Mouse (Mus musculus) heart, adult 2 months (tissue): ENCODE measurements at regions not wholly inside any gene's neighbourhood (a gene's known extent, or its start where the extent isn't known, plus 50 kb on each side); places are given as distances from the start of the nearest gene placed in this dataset.

ENCODE experiments used
- DNase-seq, 2 experiments: peaks; one replicate each; pipeline ENCODE4 v3.0.0; 2021
- H3K27ac ChIP-seq: fragments of 200-600 bp; 2 replicates; pipeline ENCODE4 v1.8.1; 2022
- H3K27me3 ChIP-seq: fragments of 200-500 bp; 2 replicates; pipeline ENCODE4 v1.6.1; 2012; ENCODE audit warnings: mild to moderate bottlenecking, low read length, inconsistent platforms, mixed read lengths; ENCODE audit not compliant: control insufficient read depth, insufficient read depth
- H3K36me3 ChIP-seq: fragments of 200-500 bp; 2 replicates; pipeline ENCODE4 v1.6.1; 2012; ENCODE audit warnings: low read length, inconsistent platforms; ENCODE audit not compliant: control insufficient read depth, insufficient read depth
- H3K4me1 ChIP-seq: fragments of 200-500 bp; 2 replicates; pipeline ENCODE4 v1.6.1; 2011; ENCODE audit warnings: low read length; ENCODE audit not compliant: control insufficient read depth, insufficient read depth
- H3K4me3 ChIP-seq: fragments of 200-600 bp; 2 replicates; pipeline ENCODE4 v1.8.1; 2022
- H3K79me2 ChIP-seq: fragments of 200-500 bp; replicated peaks from 2 replicates; pipeline ENCODE4 v1.6.1; 2012; ENCODE audit warnings: mild to moderate bottlenecking, inconsistent platforms, low read length, moderate library complexity, mixed read lengths; ENCODE audit not compliant: control insufficient read depth, insufficient read depth
- H3K9ac ChIP-seq: fragments of 200-500 bp; 2 replicates; pipeline ENCODE4 v1.6.1; 2012; ENCODE audit warnings: low read depth, mild to moderate bottlenecking, control low read depth, inconsistent platforms, low read length, mixed read lengths
- CTCF ChIP-seq: fragments of 200-600 bp; IDR thresholded peaks from 2 replicates; pipeline ENCODE4 v1.8.1; 2022; ENCODE audit warnings: antibody characterized with exemption, mild to moderate bottlenecking, moderate library complexity
- EP300 ChIP-seq: fragments of 200-500 bp; IDR thresholded peaks from 2 replicates; pipeline ENCODE4 v1.6.1; 2011; ENCODE audit warnings: low read depth, low read length, control low read depth; ENCODE audit not compliant: insufficient read depth
- POLR2A ChIP-seq: fragments of 200-500 bp; IDR thresholded peaks from 2 replicates; pipeline ENCODE4 v1.6.1; 2011; ENCODE audit warnings: mild to moderate bottlenecking, low read depth, low read length, control low read depth; ENCODE audit not compliant: insufficient read depth
- WGBS: fragments of 180-500 bp; shearing (Covaris S2); methylation state at CpG from one replicate; pipeline ENCODE4 v1.1.7; 2018; 5-methylcytosine and 5-hydroxymethylcytosine counted together
- intact Hi-C: fragments of 180-260 bp; cut with DNase I; formaldehyde crosslinking; loops from one replicate; pipeline ENCODE4 v1.15.1; 2025

DNA sequence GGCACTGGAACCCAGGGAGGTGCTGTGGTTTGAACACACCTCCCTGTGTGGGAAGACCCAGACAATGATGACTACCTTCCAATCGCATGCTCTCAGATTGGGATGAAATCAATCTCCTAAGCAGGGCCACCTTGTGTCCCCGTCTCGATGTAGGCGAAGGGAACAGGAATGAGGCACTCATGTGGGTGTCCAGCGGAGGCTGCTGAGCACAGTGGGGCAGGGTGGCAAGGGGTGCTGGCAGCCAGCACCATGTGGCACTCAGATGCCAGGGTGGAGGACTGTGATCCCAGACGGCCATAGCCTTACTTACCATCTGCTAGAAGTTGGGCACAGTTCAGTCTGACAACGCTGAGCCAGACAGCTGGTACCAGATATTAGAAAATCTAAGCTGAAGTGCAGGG, 137.2 kb upstream of the Sox11 start:
- H3K4me3 ChIP-seq, result no peak overlapping the region
- intact Hi-C loops, result no loop called here
- no peaks in the 10 kb centered on the region for H3K27me3 ChIP-seq
- TF ChIP-seq EP300 (no peak), CTCF (no peak), POLR2A (no peak)
- H3K9ac ChIP-seq, result no peak overlapping the region
- 88% methylated on average over 7 of the region's 7 CpGs for WGBS
- H3K4me1 ChIP-seq, result no peaks in the 10 kb centered on the region
- no peak overlapping the region for H3K27ac ChIP-seq
- no peaks in the 10 kb centered on the region for H3K79me2 ChIP-seq
- no peaks in the 10 kb centered on the region for H3K36me3 ChIP-seq
- no peak for DNase-seq

GRCm38 (mm10) chr12:27474631-27475030, 132.3 kb upstream of the Sox11 start:
- TF ChIP-seq POLR2A (no peak), EP300 (no peak), CTCF (no peak)
- WGBS, result 43% methylated on average over 4 of the region's 4 CpGs

GRCm38 (mm10) chr12:27471557-27471956, 129.2 kb upstream of the Sox11 start:
- H3K27ac ChIP-seq, result no peak overlapping the region
- no peak for TF ChIP-seq EP300
- TF ChIP-seq POLR2A, result no peak
- TF ChIP-seq CTCF, result no peak
- no peak overlapping the region for H3K4me3 ChIP-seq
- H3K9ac ChIP-seq, result no peak overlapping the region
- no peaks in the 10 kb centered on the region for H3K27me3 ChIP-seq
- intact Hi-C loops, result no loop called here
- 41% methylated on average over 5 of the region's 5 CpGs for WGBS
- DNase-seq, result no peak
- no peaks in the 10 kb centered on the region for H3K4me1 ChIP-seq
- H3K36me3 ChIP-seq, result no peaks in the 10 kb centered on the region
- no peaks in the 10 kb centered on the region for H3K79me2 ChIP-seq

More at GRCm38 (mm10) chr12:27474631-27475030, 132.3 kb upstream of the Sox11 start:
- no peak overlapping the region for H3K9ac ChIP-seq
- H3K4me1 ChIP-seq, result no peaks in the 10 kb centered on the region
- H3K27me3 ChIP-seq, result no peaks in the 10 kb centered on the region
- DNase-seq, result no peak
- no peaks in the 10 kb centered on the region for H3K79me2 ChIP-seq
- H3K27ac ChIP-seq, result no peak overlapping the region
- no peaks in the 10 kb centered on the region for H3K36me3 ChIP-seq
- intact Hi-C loops, result no loop called here
- no peak overlapping the region for H3K4me3 ChIP-seq

GRCm38 (mm10) chr12:27470346-27470745, 128.0 kb upstream of the Sox11 start:
- Histone ChIP-seq H3K9ac (no peak overlapping the region), H3K4me1 (no peaks in the 10 kb centered on the region), H3K27ac (no peak overlapping the region), H3K36me3 (no peaks in the 10 kb centered on the region), H3K27me3 (no peaks in the 10 kb centered on the region), H3K79me2 (no peaks in the 10 kb centered on the region), H3K4me3 (no peak overlapping the region)
- DNase-seq, result no peak
- TF ChIP-seq EP300, result no peak
- no peak for TF ChIP-seq POLR2A
- no peak for TF ChIP-seq CTCF
- intact Hi-C loops, result no loop called here

DNA sequence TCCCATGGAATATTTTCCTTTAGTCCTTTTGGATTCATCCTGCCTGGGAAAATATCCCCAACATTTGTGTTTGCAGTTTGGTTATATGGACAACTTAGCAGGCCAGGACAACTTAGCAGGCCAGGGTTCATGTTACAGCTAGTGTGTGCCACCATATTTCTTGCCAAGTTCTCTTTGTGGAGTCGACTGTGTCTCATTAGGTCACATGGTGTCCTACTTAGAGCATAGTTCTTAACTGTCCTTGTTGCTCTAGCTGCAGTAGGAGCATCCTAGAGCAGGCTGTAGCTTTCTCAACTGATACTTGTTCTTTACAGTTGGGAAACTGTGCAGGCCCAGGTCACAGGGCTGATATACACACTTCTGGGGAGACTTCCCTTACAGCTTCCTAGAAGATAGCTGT, 126.4 kb upstream of the Sox11 start:
- no peaks in the 10 kb centered on the region for H3K4me1 ChIP-seq
- no peak overlapping the region for H3K9ac ChIP-seq
- H3K36me3 ChIP-seq, result no peaks in the 10 kb centered on the region
- DNase-seq, result no peak
- H3K27ac ChIP-seq, result no peak overlapping the region
- intact Hi-C loops, result no loop called here
- TF ChIP-seq POLR2A (no peak), EP300 (no peak), CTCF (no peak)
- no peaks in the 10 kb centered on the region for H3K79me2 ChIP-seq
- H3K4me3 ChIP-seq, result no peak overlapping the region
- 55% methylated on average over 1 of the region's 1 CpGs for WGBS
- no peaks in the 10 kb centered on the region for H3K27me3 ChIP-seq

GRCm38 (mm10) chr12:27468141-27468540, 125.8 kb upstream of the Sox11 start:
- H3K27me3 ChIP-seq, result no peaks in the 10 kb centered on the region

More at GRCm38 (mm10) chr12:27468141-27468540, 125.8 kb upstream of the Sox11 start:
- Histone ChIP-seq H3K9ac (no peak overlapping the region), H3K27ac (no peak overlapping the region), H3K4me1 (no peaks in the 10 kb centered on the region), H3K79me2 (no peaks in the 10 kb centered on the region), H3K4me3 (no peak overlapping the region), H3K36me3 (no peaks in the 10 kb centered on the region)
- intact Hi-C loops, result no loop called here
- DNase-seq, result no peak
- no peak for TF ChIP-seq CTCF
- WGBS, result 72% methylated on average over 3 of the region's 3 CpGs
